Mouse (Mus musculus): ENCODE data around the gene Ift81. TPM values are rescaled to one million over a fixed set of nuclear protein-coding genes. Genes with fewer than 3 reads are reported as not detected.

The Ift81 gene
- polyA plus RNA-seq, 1 experiment from 2014 or later = 71.6 TPM

DNA sequence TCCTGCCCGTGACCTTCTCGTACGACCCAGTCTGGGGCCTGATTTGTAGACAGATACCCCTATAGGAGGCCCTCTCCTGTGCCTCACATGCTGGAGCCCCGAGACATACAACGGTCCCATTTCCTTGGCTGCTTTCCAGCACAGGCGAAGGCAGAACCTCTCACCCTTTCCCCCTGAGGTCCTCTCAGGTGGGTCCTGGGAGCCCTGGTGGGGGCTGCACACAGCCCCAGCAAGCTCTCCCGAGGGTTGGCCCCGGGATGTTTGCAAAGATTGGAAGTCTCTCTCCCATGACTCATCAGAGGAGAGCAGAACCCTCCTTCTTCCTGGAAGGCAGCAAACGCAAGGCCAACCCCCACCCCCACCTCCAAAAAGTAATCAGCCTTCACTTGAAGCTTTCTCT is 102.9 kb downstream of the Ift81 start:
- WGBS = 81% methylated on average over 9 of the region's 9 CpGs
- Histone ChIP-seq H3K9me3 (replicated peaks; ENCODE audit: control insufficient read depth, low read length, poor library complexity, severe bottlenecking) (no peaks in the 10 kb centered on the region), H3K9ac (ENCODE audit: low read depth, low read length) (no peak overlapping the region), H3K27me3 (ENCODE audit: control insufficient read depth, insufficient read depth, low read depth, low read length) (no peaks in the 10 kb centered on the region), H3K4me1 (ENCODE audit: control insufficient read depth, insufficient read depth, low read length) (peaks cover 5% of the 10 kb centered on the region), H3K4me2 (ENCODE audit: low read length) (no peak overlapping the region), H3K4me3 (ENCODE audit: low read depth, low read length) (no peak overlapping the region), H3K27ac (ENCODE audit: low read length) (no peak overlapping the region), H3K36me3 (ENCODE audit: control insufficient read depth, insufficient read depth, low read length) (no peaks in the 10 kb centered on the region)
- no peak for ATAC-seq

DNA sequence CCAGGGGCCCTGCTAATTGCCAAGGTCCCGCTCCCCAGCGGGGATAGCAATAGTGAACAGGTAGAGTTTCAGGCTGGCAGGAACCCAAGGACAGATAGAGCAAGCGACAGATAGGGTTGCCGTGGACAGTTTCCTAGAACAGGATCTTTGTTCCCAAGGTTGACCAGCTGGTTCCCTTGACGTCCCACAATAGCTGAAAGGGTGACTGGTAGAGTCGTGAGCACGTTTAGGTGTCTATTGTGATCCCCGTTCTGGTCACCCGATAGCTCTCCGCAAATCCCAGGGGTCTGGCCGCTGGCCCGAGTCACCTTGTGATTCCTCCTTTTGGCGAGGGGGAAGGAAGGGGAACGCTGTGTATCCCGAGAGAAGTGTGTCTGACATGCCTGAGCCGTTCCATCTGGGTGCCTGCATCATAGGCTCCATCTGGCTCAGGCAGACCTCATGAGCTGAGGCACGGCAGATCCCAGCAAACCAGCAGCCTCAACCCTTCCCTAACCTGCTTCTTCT is 103.6 kb downstream of the Ift81 start:
- Histone ChIP-seq H3K36me3 (ENCODE audit: control insufficient read depth, insufficient read depth, low read length) (no peaks in the 10 kb centered on the region), H3K27me3 (ENCODE audit: control insufficient read depth, insufficient read depth, low read depth, low read length) (no peaks in the 10 kb centered on the region), H3K27ac (ENCODE audit: low read length) (no peak overlapping the region), H3K4me2 (ENCODE audit: low read length) (no peak overlapping the region), H3K9ac (ENCODE audit: low read depth, low read length) (no peak overlapping the region), H3K4me3 (ENCODE audit: low read depth, low read length) (no peak overlapping the region), H3K9me3 (replicated peaks; ENCODE audit: control insufficient read depth, low read length, poor library complexity, severe bottlenecking) (no peaks in the 10 kb centered on the region), H3K4me1 (ENCODE audit: control insufficient read depth, insufficient read depth, low read length) (peaks cover 5% of the 10 kb centered on the region)
- 74% methylated on average over 16 of the region's 17 CpGs for WGBS
- ATAC-seq = no peak

DNA sequence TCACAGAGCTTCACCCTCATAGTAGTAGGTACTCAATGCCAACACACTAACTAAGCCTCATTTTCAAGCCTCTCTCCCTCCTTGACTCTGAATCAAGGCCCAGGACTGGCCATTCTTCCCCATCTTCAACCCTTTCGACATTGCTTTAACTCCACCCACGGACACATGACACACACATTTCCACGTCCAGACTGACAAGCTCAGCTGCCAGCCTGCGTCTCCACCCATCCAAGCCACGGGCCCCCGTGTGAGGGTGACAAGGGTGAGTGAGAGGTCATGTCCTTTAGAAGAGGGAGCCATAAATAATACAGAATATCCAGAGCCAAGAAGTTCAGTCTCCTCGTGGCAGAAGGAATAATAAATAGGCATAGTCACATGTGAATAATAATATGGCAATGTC is 104.7 kb downstream of the Ift81 start:
- Histone ChIP-seq H3K36me3 (ENCODE audit: control insufficient read depth, insufficient read depth, low read length) (no peaks in the 10 kb centered on the region), H3K27ac (ENCODE audit: low read length) (no peak overlapping the region), H3K4me1 (ENCODE audit: control insufficient read depth, insufficient read depth, low read length) (peaks cover 5% of the 10 kb centered on the region), H3K9ac (ENCODE audit: low read depth, low read length) (no peak overlapping the region), H3K4me3 (ENCODE audit: low read depth, low read length) (no peak overlapping the region), H3K4me2 (ENCODE audit: low read length) (no peak overlapping the region), H3K27me3 (ENCODE audit: control insufficient read depth, insufficient read depth, low read depth, low read length) (no peaks in the 10 kb centered on the region), H3K9me3 (replicated peaks; ENCODE audit: control insufficient read depth, low read length, poor library complexity, severe bottlenecking) (no peaks in the 10 kb centered on the region)
- WGBS = 65% methylated on average over 7 of the region's 7 CpGs
- no peak for ATAC-seq

DNA sequence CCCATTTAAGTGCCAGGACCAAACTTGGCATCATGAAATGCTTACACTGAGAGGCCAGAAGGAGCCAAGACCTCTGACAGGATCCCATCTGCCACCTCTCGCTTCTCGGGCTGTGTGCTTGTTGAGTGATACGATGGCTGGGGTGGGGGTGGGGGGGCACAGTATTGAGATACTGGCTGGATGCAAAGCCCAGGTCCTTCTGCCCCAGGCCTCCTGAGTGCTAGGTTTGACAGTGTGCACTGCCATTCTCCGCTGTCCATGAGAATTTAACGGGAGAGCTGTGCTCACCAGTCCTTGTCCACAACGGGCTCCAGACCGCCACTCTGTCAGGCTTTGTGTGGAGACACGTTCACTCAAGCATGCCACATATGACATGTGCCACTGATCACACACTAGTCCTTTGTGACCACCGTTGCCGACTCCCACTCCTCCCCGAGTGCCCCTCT is 105.4 kb downstream of the Ift81 start:
- WGBS = 88% methylated on average over 11 of the region's 11 CpGs
- Histone ChIP-seq H3K27ac (ENCODE audit: low read length) (no peak overlapping the region), H3K4me2 (ENCODE audit: low read length) (no peak overlapping the region), H3K9ac (ENCODE audit: low read depth, low read length) (no peak overlapping the region), H3K27me3 (ENCODE audit: control insufficient read depth, insufficient read depth, low read depth, low read length) (no peaks in the 10 kb centered on the region), H3K4me3 (ENCODE audit: low read depth, low read length) (no peak overlapping the region), H3K36me3 (ENCODE audit: control insufficient read depth, insufficient read depth, low read length) (no peaks in the 10 kb centered on the region), H3K4me1 (ENCODE audit: control insufficient read depth, insufficient read depth, low read length) (peaks cover 3% of the 10 kb centered on the region), H3K9me3 (replicated peaks; ENCODE audit: control insufficient read depth, low read length, poor library complexity, severe bottlenecking) (no peaks in the 10 kb centered on the region)
- ATAC-seq = no peak

DNA sequence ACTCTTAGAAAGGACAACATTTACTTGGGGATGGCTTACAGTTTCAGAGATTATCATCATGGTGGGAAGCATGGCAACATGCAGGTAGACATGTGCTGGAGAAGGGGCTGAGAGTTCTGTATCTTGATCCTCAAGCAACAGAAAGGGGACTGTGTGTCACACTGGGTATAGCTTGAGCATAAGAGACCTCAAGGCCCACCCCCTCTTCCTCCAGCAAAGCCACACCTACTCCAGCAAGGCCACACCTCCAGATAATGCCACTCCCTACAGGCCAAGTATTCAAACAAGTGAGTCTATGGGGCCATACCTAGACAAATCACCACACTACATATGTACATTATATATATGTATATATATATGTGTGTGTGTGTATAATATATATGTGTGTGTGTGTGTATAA is 106.9 kb downstream of the Ift81 start:
- ATAC-seq = no peak
- peaks cover 9% of the 10 kb centered on the region for H3K4me1 ChIP-seq (ENCODE audit: control insufficient read depth, insufficient read depth, low read length)
- no peaks in the 10 kb centered on the region for H3K36me3 ChIP-seq (ENCODE audit: control insufficient read depth, insufficient read depth, low read length)
- no peak overlapping the region for H3K9ac ChIP-seq (ENCODE audit: low read depth, low read length)
- H3K27me3 ChIP-seq (ENCODE audit: control insufficient read depth, insufficient read depth, low read depth, low read length) = no peaks in the 10 kb centered on the region
- no peak overlapping the region for H3K27ac ChIP-seq (ENCODE audit: low read length)
- no peaks in the 10 kb centered on the region for H3K9me3 ChIP-seq (replicated peaks; ENCODE audit: control insufficient read depth, low read length, poor library complexity, severe bottlenecking)
- no peak overlapping the region for H3K4me3 ChIP-seq (ENCODE audit: low read depth, low read length)
- no peak overlapping the region for H3K4me2 ChIP-seq (ENCODE audit: low read length)

DNA sequence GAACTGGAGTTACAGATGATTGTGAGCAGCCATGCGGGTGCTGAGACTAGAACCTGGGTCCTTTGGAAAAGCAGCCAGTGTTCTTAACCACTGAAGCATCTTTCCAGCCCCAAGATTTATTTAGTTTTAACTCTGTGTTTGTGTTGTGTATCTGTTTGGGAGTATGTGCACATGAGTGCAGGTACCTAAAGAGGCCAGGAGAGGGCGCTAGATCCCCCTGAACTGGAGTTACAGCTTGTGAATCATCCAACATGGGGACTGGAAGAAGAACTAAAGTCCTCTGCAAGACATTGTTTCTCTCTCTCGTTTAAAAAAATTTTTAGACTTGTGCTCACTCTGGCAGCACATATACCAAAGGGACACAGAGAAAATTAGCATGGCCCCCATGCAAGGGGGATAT is 107.9 kb downstream of the Ift81 start:
- no peak for ATAC-seq
- WGBS = 82% methylated on average over 3 of the region's 3 CpGs
- Histone ChIP-seq H3K9ac (ENCODE audit: low read depth, low read length) (no peak overlapping the region), H3K36me3 (ENCODE audit: control insufficient read depth, insufficient read depth, low read length) (no peaks in the 10 kb centered on the region), H3K4me1 (ENCODE audit: control insufficient read depth, insufficient read depth, low read length) (peaks cover 9% of the 10 kb centered on the region), H3K27me3 (ENCODE audit: control insufficient read depth, insufficient read depth, low read depth, low read length) (no peaks in the 10 kb centered on the region), H3K9me3 (replicated peaks; ENCODE audit: control insufficient read depth, low read length, poor library complexity, severe bottlenecking) (no peaks in the 10 kb centered on the region), H3K4me2 (ENCODE audit: low read length) (no peak overlapping the region), H3K27ac (ENCODE audit: low read length) (no peak overlapping the region), H3K4me3 (ENCODE audit: low read depth, low read length) (no peak overlapping the region)

DNA sequence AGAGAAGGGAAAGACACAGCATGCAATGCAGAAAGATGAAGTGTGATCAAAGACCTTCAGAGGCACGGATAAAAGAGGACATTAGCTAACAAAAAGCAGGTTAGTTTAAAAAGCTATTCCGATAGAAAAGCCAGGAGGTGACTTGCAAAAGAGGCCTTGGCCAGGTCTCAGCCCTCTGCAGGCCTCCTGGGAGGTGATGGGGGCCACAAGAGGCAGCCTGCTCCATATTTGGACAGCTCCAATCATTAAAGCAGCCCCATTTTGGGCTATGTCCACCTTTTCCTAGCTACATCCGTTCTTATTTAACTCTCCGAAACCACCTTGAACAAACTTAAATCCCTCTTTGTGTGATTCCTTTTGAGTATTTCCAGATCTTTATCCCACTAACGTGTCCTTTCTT is 108.8 kb downstream of the Ift81 start:
- ATAC-seq = no peak
- Histone ChIP-seq H3K4me1 (ENCODE audit: control insufficient read depth, insufficient read depth, low read length) (peaks cover 9% of the 10 kb centered on the region), H3K4me3 (ENCODE audit: low read depth, low read length) (no peak overlapping the region), H3K4me2 (ENCODE audit: low read length) (no peak overlapping the region), H3K9me3 (replicated peaks; ENCODE audit: control insufficient read depth, low read length, poor library complexity, severe bottlenecking) (no peaks in the 10 kb centered on the region), H3K9ac (ENCODE audit: low read depth, low read length) (no peak overlapping the region), H3K36me3 (ENCODE audit: control insufficient read depth, insufficient read depth, low read length) (no peaks in the 10 kb centered on the region), H3K27me3 (ENCODE audit: control insufficient read depth, insufficient read depth, low read depth, low read length) (no peaks in the 10 kb centered on the region), H3K27ac (ENCODE audit: low read length) (no peak overlapping the region)
- WGBS = 82% methylated on average over 5 of the region's 5 CpGs

DNA sequence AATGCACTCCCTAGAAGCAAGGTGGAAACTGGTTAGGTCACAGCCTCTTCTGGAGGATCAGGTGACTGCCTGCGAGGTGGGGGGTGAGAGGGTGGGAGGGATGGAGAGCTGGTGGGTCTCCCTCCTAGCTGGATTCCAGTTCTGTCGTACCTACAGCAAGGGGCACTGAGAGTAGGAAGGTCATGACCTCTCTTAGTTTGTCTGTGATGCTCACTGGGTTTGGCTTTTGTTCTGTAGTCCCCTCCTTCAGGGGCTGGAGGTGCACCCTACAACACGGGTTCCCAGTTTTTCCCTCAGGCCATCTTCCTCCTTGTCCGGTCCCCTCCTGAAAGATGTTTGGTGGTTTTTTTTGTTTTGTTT is 110.6 kb downstream of the Ift81 start:
- no peaks in the 10 kb centered on the region for H3K36me3 ChIP-seq (ENCODE audit: control insufficient read depth, insufficient read depth, low read length)
- H3K4me1 ChIP-seq (ENCODE audit: control insufficient read depth, insufficient read depth, low read length) = peaks cover 23% of the 10 kb centered on the region
- H3K4me2 ChIP-seq (ENCODE audit: low read length) = no peak overlapping the region
- 26% methylated on average over 4 of the region's 4 CpGs for WGBS
- no peak overlapping the region for H3K27ac ChIP-seq (ENCODE audit: low read length)
- no peak overlapping the region for H3K4me3 ChIP-seq (ENCODE audit: low read depth, low read length)
- no peaks in the 10 kb centered on the region for H3K27me3 ChIP-seq (ENCODE audit: control insufficient read depth, insufficient read depth, low read depth, low read length)
- H3K9ac ChIP-seq (ENCODE audit: low read depth, low read length) = no peak overlapping the region
- ATAC-seq = no peak
- H3K9me3 ChIP-seq (replicated peaks; ENCODE audit: control insufficient read depth, low read length, poor library complexity, severe bottlenecking) = no peaks in the 10 kb centered on the region

DNA sequence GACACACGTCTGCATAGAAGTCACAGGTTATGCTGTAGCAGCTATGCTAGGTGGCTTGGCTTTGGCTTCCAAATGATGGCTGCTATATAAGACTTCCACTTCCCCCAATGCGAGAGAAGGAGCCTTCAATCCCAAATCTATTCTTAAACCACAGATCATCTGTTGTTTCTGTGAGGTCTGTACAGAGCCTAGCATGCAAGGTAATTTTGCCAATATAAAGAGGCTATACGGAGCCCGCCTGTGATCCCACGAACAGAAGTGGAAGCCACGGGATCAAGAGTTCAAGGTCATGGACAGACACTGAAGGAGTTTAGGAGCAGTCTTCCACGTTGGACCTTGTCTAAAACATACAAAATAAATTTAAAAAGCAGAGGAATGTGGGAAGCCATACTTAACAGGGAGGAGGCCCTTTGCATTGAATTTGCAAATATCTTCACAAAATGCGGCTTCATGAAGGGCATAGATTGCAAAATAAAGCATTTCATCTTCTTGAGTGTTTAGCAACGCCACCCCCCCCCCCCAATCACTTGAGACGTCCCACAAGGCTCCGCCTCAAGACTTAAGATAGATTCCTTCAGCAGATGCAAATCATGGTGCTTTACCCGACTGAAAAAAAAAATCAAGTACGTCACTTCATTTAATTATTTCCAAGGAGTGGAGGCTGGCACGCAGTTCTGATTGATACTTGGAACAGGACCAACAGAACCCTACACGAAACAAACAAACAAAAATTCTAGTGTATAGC is 111.1 kb downstream of the Ift81 start:
- Histone ChIP-seq H3K4me3 (ENCODE audit: low read depth, low read length) (peak overlapping the region; percentile 96), H3K4me1 (ENCODE audit: control insufficient read depth, insufficient read depth, low read length) (peaks cover 28% of the 10 kb centered on the region), H3K27ac (ENCODE audit: low read length) (peak overlapping the region; percentile 99), H3K36me3 (ENCODE audit: control insufficient read depth, insufficient read depth, low read length) (no peaks in the 10 kb centered on the region), H3K9me3 (replicated peaks; ENCODE audit: control insufficient read depth, low read length, poor library complexity, severe bottlenecking) (no peaks in the 10 kb centered on the region), H3K27me3 (ENCODE audit: control insufficient read depth, insufficient read depth, low read depth, low read length) (no peaks in the 10 kb centered on the region), H3K9ac (ENCODE audit: low read depth, low read length) (peak overlapping the region; percentile 85), H3K4me2 (ENCODE audit: low read length) (peak overlapping the region; percentile 76)
- whole genome bisulfite sequencing = 33% methylated on average over 15 of the region's 15 CpGs
- ATAC-seq = peak; percentile 20; the same call in 1 of the 2 replicates
